Mouse (Mus musculus) liver, embryonic 13.5 days (tissue): Measurements from ENCODE around the gene Ednrb. TPM values are rescaled to one million over a fixed set of nuclear protein-coding genes. Genes with fewer than 3 reads are reported as not detected.
"Not testable (repeated sequence)": the region's sequence is repeated elsewhere in the genome, so short reads cannot be mapped to it uniquely, and the experiment has no call there.

Source experiments
- ATAC-seq: fragments of 200-750 bp; cut with Nextera tagmentation; 2 replicates; pipeline ENCODE4 v1.8.0; 2017; ENCODE audit warnings: low read depth, mild to moderate bottlenecking, moderate number of reproducible peaks, moderate library complexity
- DNase-seq: peaks from one replicate; pipeline ENCODE4 v3.0.0; 2022
- H3K27ac ChIP-seq: fragments of 300-500 bp; sonication (generic); 2 replicates; pipeline ENCODE4 v1.5.1; 2015; ENCODE audit warnings: moderate library complexity, mild to moderate bottlenecking, inconsistent platforms
- H3K27me3 ChIP-seq: fragments of 300-500 bp; sonication (generic); 2 replicates; pipeline ENCODE4 v1.6.1; 2015; ENCODE audit warnings: mild to moderate bottlenecking, inconsistent platforms
- H3K36me3 ChIP-seq: fragments of 300-500 bp; sonication (generic); 2 replicates; pipeline ENCODE4 v1.6.1; 2015; ENCODE audit warnings: mild to moderate bottlenecking, inconsistent platforms
- H3K4me1 ChIP-seq: fragments of 300-500 bp; sonication (generic); replicated peaks from 2 replicates; pipeline ENCODE4 v1.6.1; 2015; ENCODE audit warnings: inconsistent platforms
- H3K4me2 ChIP-seq: fragments of 300-500 bp; sonication (generic); 2 replicates; pipeline ENCODE4 v1.6.1; 2015; ENCODE audit warnings: inconsistent platforms, mild to moderate bottlenecking, moderate library complexity
- H3K4me3 ChIP-seq: fragments of 300-500 bp; sonication (generic); replicated peaks from 2 replicates; pipeline ENCODE4 v1.5.1; 2015; ENCODE audit warnings: mild to moderate bottlenecking, inconsistent platforms
- H3K9ac ChIP-seq: fragments of 300-500 bp; sonication (generic); 2 replicates; pipeline ENCODE4 v1.6.1; 2015; ENCODE audit warnings: mild to moderate bottlenecking, inconsistent platforms
- H3K9me3 ChIP-seq: fragments of 300-500 bp; sonication (generic); replicated peaks from 2 replicates; pipeline ENCODE4 v1.6.1; 2016; ENCODE audit warnings: inconsistent platforms
- WGBS: fragments of 180-500 bp; shearing (Covaris S2); methylation state at CpG from one replicate; pipeline ENCODE4 v1.1.7; 2015; ENCODE audit not compliant: insufficient replicate concordance; 5-methylcytosine and 5-hydroxymethylcytosine counted together
- polyA plus RNA-seq: library from polyadenylated mRNA; unstranded; fragments of >200 nt; fragmentation: Nextera tagmentation; extraction: Ambion mirVana; gene quantifications from 2 replicates; pipeline ENCODE4 v1.2.1, GENCODE M21; 2015

The Ednrb gene
- polyA plus RNA-seq, 1 experiment from 2014 or later, result 8.9 TPM

DNA sequence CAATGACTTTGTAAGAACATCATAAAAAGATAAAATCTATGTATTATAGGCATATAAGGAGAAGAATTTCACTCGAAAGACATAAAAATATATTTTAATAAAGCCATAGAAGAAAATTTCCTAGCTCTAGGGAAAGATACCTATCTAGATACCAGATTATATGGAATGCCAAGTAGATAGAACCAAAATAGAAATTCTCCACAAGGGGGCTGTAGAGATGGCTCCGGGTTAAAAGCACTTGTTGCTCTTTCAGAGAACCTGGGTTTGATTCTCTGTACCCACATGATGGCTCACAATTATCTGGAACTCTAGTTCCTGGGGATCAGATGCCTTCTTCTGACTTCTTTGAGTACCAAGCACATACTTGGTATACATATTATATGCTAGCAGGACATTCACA is 56.7 kb downstream of the Ednrb start:
- Histone ChIP-seq H3K4me3 (no peak overlapping the region), H3K9ac (no peak overlapping the region), H3K36me3 (no peaks in the 10 kb centered on the region), H3K4me1 (no peaks in the 10 kb centered on the region), H3K27ac (no peak overlapping the region), H3K9me3 (no peaks in the 10 kb centered on the region), H3K4me2 (no peak overlapping the region), H3K27me3 (no peaks in the 10 kb centered on the region)
- 72% methylated on average over 2 of the region's 2 CpGs for WGBS
- ATAC-seq (no peak), DNase-seq (no peak)

DNA sequence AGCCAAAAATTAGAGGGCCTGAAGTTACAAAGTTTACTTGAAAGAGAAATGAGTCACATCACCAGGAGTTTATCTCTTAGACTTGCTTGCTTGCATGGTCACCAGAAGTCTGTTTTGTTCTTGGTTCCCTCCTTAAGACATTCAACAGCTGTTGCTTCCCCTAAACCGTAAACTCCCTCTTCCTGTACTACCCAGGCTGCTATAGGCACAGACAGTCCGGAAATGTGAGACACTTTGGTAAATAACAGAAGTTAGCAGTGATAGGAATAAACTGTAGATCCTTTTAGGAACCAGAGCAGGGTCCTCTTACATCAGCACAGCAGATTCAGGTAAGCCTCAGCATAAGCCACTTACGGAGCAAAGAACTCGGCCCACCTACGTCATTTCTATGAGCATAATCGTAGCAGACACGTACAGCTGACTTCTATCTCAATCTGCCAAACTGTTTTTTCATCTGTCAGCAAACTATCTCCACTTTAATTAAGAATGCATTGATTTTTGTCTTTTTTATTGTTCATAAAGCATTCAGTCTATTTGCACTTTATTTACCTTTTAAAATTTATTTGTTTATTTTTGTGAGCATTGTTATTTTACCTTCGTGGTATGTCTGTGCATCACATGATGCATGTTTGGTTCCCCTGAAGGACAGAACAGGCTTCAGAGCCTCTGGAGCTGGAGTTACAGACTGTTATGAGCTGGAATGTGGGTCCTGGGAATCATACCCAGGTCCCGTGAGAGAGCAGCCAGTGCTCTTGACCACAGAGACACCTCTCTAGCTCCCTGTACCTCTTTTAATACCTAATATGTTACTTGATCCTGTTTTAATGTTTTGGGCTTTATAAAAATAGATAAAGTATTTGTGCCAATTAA is 58.9 kb downstream of the Ednrb start:
- H3K9me3 ChIP-seq, result no peaks in the 10 kb centered on the region
- H3K27ac ChIP-seq, result no peak overlapping the region
- no peak overlapping the region for H3K4me2 ChIP-seq
- no peak overlapping the region for H3K9ac ChIP-seq
- DNase-seq (no peak), ATAC-seq (peak; percentile 58; the same call in 1 of the 2 replicates)
- 23% methylated on average over 9 of the region's 9 CpGs for WGBS
- no peaks in the 10 kb centered on the region for H3K27me3 ChIP-seq
- no peak overlapping the region for H3K4me3 ChIP-seq
- no peaks in the 10 kb centered on the region for H3K36me3 ChIP-seq
- no peaks in the 10 kb centered on the region for H3K4me1 ChIP-seq

- H3K4me1 ChIP-seq, H3K4me2 ChIP-seq, H3K36me3 ChIP-seq, H3K27ac ChIP-seq, H3K4me3 ChIP-seq, H3K9me3 ChIP-seq, H3K9ac ChIP-seq, H3K27me3 ChIP-seq, DNase-seq: not testable (repeated sequence)
- peak; percentile 57; the same call in 1 of the 2 replicates for ATAC-seq
- 80% methylated on average over 6 of the region's 6 CpGs for WGBS
Measured at GRCm38 (mm10) chr14:103780336-103780735, 63.9 kb downstream of the Ednrb start.

GRCm38 (mm10) chr14:103779276-103779675 is 64.9 kb downstream of the Ednrb start:
- WGBS, result 79% methylated on average over 6 of the region's 6 CpGs
- H3K27ac ChIP-seq, result no peak overlapping the region
- no peak overlapping the region for H3K4me2 ChIP-seq
- no peak overlapping the region for H3K4me3 ChIP-seq
- DNase-seq (no peak), ATAC-seq (no peak)
- no peaks in the 10 kb centered on the region for H3K9me3 ChIP-seq
- no peaks in the 10 kb centered on the region for H3K27me3 ChIP-seq
- no peaks in the 10 kb centered on the region for H3K36me3 ChIP-seq
- H3K4me1 ChIP-seq, result no peaks in the 10 kb centered on the region
- no peak overlapping the region for H3K9ac ChIP-seq

DNA sequence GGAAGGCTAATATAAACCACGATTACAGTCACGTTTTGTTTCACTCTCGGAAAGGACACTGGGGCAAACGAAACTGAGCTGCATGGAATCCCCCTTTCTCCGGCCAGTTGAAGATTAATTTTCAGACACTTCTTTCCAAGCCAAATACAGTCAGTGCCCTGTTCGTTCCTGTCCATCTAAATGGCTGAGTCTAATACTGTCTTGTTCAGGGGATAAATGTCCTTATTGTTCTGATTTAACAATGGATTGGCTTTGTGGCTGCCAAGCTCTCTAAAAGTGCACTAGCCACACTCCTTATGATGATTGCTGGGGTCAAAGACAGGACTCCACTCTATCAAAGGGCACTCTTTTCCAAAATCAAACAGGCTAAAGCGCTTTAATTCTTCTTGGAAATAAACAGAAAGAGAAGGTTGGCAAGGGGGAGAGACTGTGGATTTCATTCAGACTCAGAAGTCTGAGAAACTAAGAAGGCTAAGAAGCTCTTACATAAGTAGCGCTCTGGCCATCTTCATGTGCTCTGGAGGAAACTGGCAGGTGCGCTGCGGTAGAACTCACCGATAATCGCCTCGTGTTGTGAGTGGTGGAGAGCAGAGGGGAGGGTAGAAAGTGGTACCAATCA is 65.6 kb downstream of the Ednrb start:
- DNase-seq, result no peak
- Histone ChIP-seq H3K4me1 (no peaks in the 10 kb centered on the region), H3K9me3 (no peaks in the 10 kb centered on the region), H3K4me3 (no peak overlapping the region), H3K9ac (no peak overlapping the region), H3K27me3 (no peaks in the 10 kb centered on the region), H3K27ac (no peak overlapping the region), H3K36me3 (no peaks in the 10 kb centered on the region), H3K4me2 (no peak overlapping the region)
- no peak for ATAC-seq
- WGBS, result 72% methylated on average over 13 of the region's 13 CpGs

DNA sequence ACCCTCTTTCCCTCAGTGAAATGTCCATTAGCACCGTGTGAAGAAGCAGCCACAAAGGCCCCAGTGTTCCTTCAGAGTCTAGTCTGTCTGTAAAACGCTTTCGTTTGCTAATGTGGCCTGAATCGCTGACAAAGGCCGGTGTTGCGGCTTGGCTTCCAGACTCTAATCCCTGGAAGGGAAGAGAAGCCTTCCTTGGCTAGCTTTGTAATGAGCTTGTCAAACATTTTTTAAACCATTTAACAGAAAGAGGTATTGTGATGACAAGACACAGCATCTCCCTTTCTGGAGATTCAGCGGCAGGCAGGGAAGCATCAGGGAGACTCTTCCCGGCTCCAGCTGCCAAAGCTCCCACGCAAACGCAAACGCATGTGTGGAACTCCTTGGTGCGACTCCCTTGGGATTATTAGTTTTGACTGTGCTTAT is 66.2 kb downstream of the Ednrb start:
- 63% methylated on average over 12 of the region's 12 CpGs for WGBS
- no peak for ATAC-seq
- no peak for DNase-seq
- H3K9me3 ChIP-seq, result no peaks in the 10 kb centered on the region
- H3K9ac ChIP-seq, result no peak overlapping the region
- H3K4me1 ChIP-seq, result no peaks in the 10 kb centered on the region
- no peak overlapping the region for H3K27ac ChIP-seq
- no peak overlapping the region for H3K4me3 ChIP-seq
- H3K4me2 ChIP-seq, result no peak overlapping the region
- H3K27me3 ChIP-seq, result no peaks in the 10 kb centered on the region
- H3K36me3 ChIP-seq, result no peaks in the 10 kb centered on the region

GRCm38 (mm10) chr14:103777386-103777785 is 66.8 kb downstream of the Ednrb start:
- 36% methylated on average over 4 of the region's 4 CpGs for WGBS
- Histone ChIP-seq H3K9me3 (no peaks in the 10 kb centered on the region), H3K4me1 (no peaks in the 10 kb centered on the region), H3K27me3 (no peaks in the 10 kb centered on the region), H3K4me2 (no peak overlapping the region), H3K36me3 (no peaks in the 10 kb centered on the region), H3K4me3 (no peak overlapping the region), H3K9ac (no peak overlapping the region), H3K27ac (no peak overlapping the region)
- DNase-seq (no peak), ATAC-seq (no peak)

DNA sequence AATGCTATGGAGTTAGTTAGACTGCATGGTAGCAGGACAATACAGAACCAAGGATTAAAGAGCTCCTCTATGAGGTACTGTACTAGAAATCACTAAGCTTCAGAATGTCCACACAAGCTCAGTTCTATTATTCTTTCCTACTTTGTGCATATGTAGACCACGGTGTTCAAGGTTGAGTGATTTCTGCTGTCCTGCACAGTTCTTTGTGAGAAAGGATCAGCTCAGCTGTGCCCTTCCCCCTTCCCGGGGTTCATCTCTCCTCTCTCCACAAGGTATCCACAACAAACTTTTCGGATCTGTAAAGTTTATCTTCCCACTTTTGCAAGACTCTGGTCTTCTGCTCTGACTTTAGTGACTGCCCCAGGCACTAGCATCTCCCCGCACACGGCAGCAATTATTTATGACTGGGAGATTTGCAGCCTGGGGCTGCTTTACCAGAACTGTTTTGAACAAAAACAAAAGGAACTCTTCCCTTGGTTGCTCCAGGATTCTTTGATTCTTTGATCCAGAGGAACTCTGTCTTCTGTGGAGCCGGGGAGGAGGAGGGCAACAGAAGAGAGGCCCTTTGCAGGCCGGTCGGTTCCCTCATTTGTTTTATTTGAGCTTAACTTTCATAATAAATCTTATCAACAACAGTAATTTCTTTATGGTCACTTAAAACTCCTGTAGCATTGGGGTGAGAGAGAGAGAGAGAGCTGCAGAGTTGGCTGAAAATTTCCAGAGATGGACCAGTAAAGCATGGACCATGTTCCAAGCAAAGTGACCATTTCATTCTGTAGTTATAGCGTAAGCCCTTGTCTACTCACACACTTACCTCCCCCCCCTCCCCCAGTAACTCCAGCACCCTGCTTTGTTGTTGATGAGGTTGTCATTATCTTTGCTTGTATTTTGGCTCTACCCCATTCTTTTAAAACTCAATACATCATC is 74.6 kb downstream of the Ednrb start:
- H3K27me3 ChIP-seq, result no peaks in the 10 kb centered on the region
- H3K4me1 ChIP-seq, result no peaks in the 10 kb centered on the region
- no peak for ATAC-seq
- H3K9ac ChIP-seq, result no peak overlapping the region
- H3K4me2 ChIP-seq, result no peak overlapping the region
- no peak overlapping the region for H3K4me3 ChIP-seq
- no peaks in the 10 kb centered on the region for H3K36me3 ChIP-seq
- WGBS, result 67% methylated on average over 9 of the region's 9 CpGs
- no peaks in the 10 kb centered on the region for H3K9me3 ChIP-seq
- DNase-seq, result no peak
- no peak overlapping the region for H3K27ac ChIP-seq

GRCm38 (mm10) chr14:103767488-103767887 is 76.7 kb downstream of the Ednrb start:
- H3K4me3 ChIP-seq, result no peak overlapping the region
- no peak overlapping the region for H3K27ac ChIP-seq
- no peak for ATAC-seq

More at GRCm38 (mm10) chr14:103767488-103767887, 76.7 kb downstream of the Ednrb start:
- Histone ChIP-seq H3K27me3 (no peaks in the 10 kb centered on the region), H3K4me1 (no peaks in the 10 kb centered on the region), H3K9me3 (no peaks in the 10 kb centered on the region), H3K4me2 (no peak overlapping the region), H3K9ac (no peak overlapping the region), H3K36me3 (no peaks in the 10 kb centered on the region)
- WGBS, result 60% methylated on average over 6 of the region's 6 CpGs
- no peak for DNase-seq
